Comparison of ENCODE assay signal across 7 mouse cellular contexts in genomic region chr15:68363058-68363735, GRCm38 (mm10).
DNase-seq lines count a peak whose midpoint lies in the region; ATAC-seq lines count a peak whose summit lies in the region.

No protein-coding gene starts in this region.

- H3K4me3 ChIP-seq in embryonic facial prominence, embryonic 12.5 days: peak overlapping the region; percentile 86
- peak overlapping the region; percentile 84 for H3K4me3 ChIP-seq in limb, embryonic 11.5 days (ENCODE audit: low read depth, low read length)
- H3K4me3 ChIP-seq in midbrain, embryonic 14.5 days (replicated peaks; ENCODE audit: low read depth, low read length): peak overlapping the region; percentile 76

- no peaks in the 10 kb centered on the region for H3K9me3 ChIP-seq in embryonic facial prominence, embryonic 12.5 days
- H3K9me3 ChIP-seq in limb, embryonic 11.5 days (ENCODE audit: control insufficient read depth, low read length): no peaks in the 10 kb centered on the region
- H3K9me3 ChIP-seq in midbrain, embryonic 14.5 days (ENCODE audit: control insufficient read depth, low read length): no peaks in the 10 kb centered on the region

- ATAC-seq in embryonic facial prominence, embryonic 12.5 days (ENCODE audit: insufficient number of reproducible peaks, insufficient read depth, low FRiP score, low TSS enrichment): peak; percentile 97
- ATAC-seq in limb, embryonic 11.5 days (ENCODE audit: insufficient number of reproducible peaks, low FRiP score, low TSS enrichment, low read depth): peak; percentile 98
- ATAC-seq in midbrain, embryonic 14.5 days (ENCODE audit: low FRiP score, low TSS enrichment): peak; percentile 98

- peak overlapping the region; percentile 85 for H3K27ac ChIP-seq in embryonic facial prominence, embryonic 12.5 days
- peak overlapping the region; percentile 93 for H3K27ac ChIP-seq in limb, embryonic 11.5 days (replicated peaks; ENCODE audit: low read depth, low read length)
- peak overlapping the region; percentile 97 for H3K27ac ChIP-seq in midbrain, embryonic 14.5 days (replicated peaks; ENCODE audit: low read depth, low read length)

- no peaks in the 10 kb centered on the region for H3K27me3 ChIP-seq in embryonic facial prominence, embryonic 12.5 days
- no peaks in the 10 kb centered on the region for H3K27me3 ChIP-seq in limb, embryonic 11.5 days (ENCODE audit: control insufficient read depth, insufficient read depth, low read length)
- no peaks in the 10 kb centered on the region for H3K27me3 ChIP-seq in midbrain, embryonic 14.5 days (ENCODE audit: control insufficient read depth, insufficient read depth, low read length)

- peak; percentile 100 for DNase-seq in adrenal gland, postnatal 25 days
- DNase-seq in heart, adult 11 months: peak; percentile 100
- DNase-seq in kidney, adult 18-20 months: peak; percentile 99
- DNase-seq in limb, embryonic 11.5 days (ENCODE audit: low spot score): peak; percentile 99
- DNase-seq in midbrain, embryonic 14.5 days: peak; percentile 100
- peak; percentile 99 for DNase-seq in spleen, adult 18-20 months

- H3K4me2 ChIP-seq in embryonic facial prominence, embryonic 12.5 days (replicated peaks): peak overlapping the region; percentile 51
- H3K4me2 ChIP-seq in limb, embryonic 11.5 days (ENCODE audit: low read depth, severe bottlenecking): peak overlapping the region; percentile 74
- H3K4me2 ChIP-seq in midbrain, embryonic 14.5 days (ENCODE audit: low read length): peak overlapping the region; percentile 93

- H3K36me3 ChIP-seq in embryonic facial prominence, embryonic 12.5 days: no peaks in the 10 kb centered on the region
- no peaks in the 10 kb centered on the region for H3K36me3 ChIP-seq in limb, embryonic 11.5 days (ENCODE audit: control insufficient read depth, insufficient read depth, low read length)
- no peaks in the 10 kb centered on the region for H3K36me3 ChIP-seq in midbrain, embryonic 14.5 days (ENCODE audit: control insufficient read depth, insufficient read depth, low read length)

- WGBS in embryonic facial prominence, embryonic 12.5 days: under 1% methylated on average over 55 of the region's 72 CpGs
- WGBS in limb, embryonic 11.5 days: under 1% methylated on average over 60 of the region's 72 CpGs
- under 1% methylated on average over 67 of the region's 72 CpGs for WGBS in midbrain, embryonic 14.5 days

- H3K9ac ChIP-seq in embryonic facial prominence, embryonic 12.5 days: peak overlapping the region; percentile 79; the same call in 1 of the 2 replicates
- peak overlapping the region; percentile 79 for H3K9ac ChIP-seq in limb, embryonic 11.5 days (ENCODE audit: low read length)
- peak overlapping the region; percentile 78 for H3K9ac ChIP-seq in midbrain, embryonic 14.5 days (replicated peaks; ENCODE audit: low read length)

- H3K4me1 ChIP-seq in embryonic facial prominence, embryonic 12.5 days: peaks cover 9% of the 10 kb centered on the region
- H3K4me1 ChIP-seq in limb, embryonic 11.5 days (ENCODE audit: control insufficient read depth, insufficient read depth, low read length): 0 out of 2 replicates have a peak, but pooled peaks cover 3% of the 10 kb centered on the region
- H3K4me1 ChIP-seq in midbrain, embryonic 14.5 days (ENCODE audit: control insufficient read depth, insufficient read depth, low read length): peaks cover 9% of the 10 kb centered on the region

Comparison
In these comparisons a context has a peak if more than half of its experiments do, and no peak if none do; other contexts are left out.
1. Peak in every context shown above with its lines: DNase-seq, ATAC-seq, H3K4me3 ChIP-seq and H3K27ac ChIP-seq.